Mouse (Mus musculus) midbrain, postnatal 0 days (tissue): ENCODE data around the gene Fbxl17. TPM values are rescaled to one million over a fixed set of nuclear protein-coding genes. Genes with fewer than 3 reads are reported as not detected.
A peak's percentile ranks its signal among the peaks of the same experiment; 100 is the strongest.

ENCODE experiments used
- ATAC-seq: fragments of 200-750 bp; cut with Nextera tagmentation; 2 replicates; pipeline ENCODE4 v1.8.0; 2017; ENCODE audit warnings: moderate number of reproducible peaks, mild to moderate bottlenecking, moderate TSS enrichment, moderate library complexity; ENCODE audit not compliant: low FRiP score
- DNase-seq: peaks from one replicate; pipeline ENCODE4 v3.0.0-alpha.2; 2015; ENCODE audit warnings: low spot score
- H3K27ac ChIP-seq: fragments of 300-500 bp; sonication (generic); 2 replicates; pipeline ENCODE4 v1.5.1; 2014; ENCODE audit warnings: low read depth, mild to moderate bottlenecking, low read length, mixed read lengths
- H3K27me3 ChIP-seq: fragments of 300-500 bp; sonication (generic); 2 replicates; pipeline ENCODE4 v1.6.1; 2014; ENCODE audit warnings: low read length, control low read depth, mixed read lengths; ENCODE audit not compliant: insufficient read depth
- H3K36me3 ChIP-seq: fragments of 300-500 bp; sonication (generic); 2 replicates; pipeline ENCODE4 v1.6.1; 2014; ENCODE audit warnings: low read length, control low read depth, mixed read lengths; ENCODE audit not compliant: insufficient read depth
- H3K4me1 ChIP-seq: fragments of 300-500 bp; sonication (generic); 2 replicates; pipeline ENCODE4 v1.6.1; 2014; ENCODE audit warnings: mild to moderate bottlenecking, control low read depth, antibody characterized with exemption, low read length, mixed read lengths; ENCODE audit not compliant: insufficient read depth
- H3K4me2 ChIP-seq: fragments of 300-500 bp; sonication (generic); 2 replicates; pipeline ENCODE4 v1.6.1; 2014; ENCODE audit warnings: low read depth, mild to moderate bottlenecking, low read length, mixed read lengths; ENCODE audit not compliant: poor library complexity, severe bottlenecking
- H3K4me3 ChIP-seq: fragments of 300-500 bp; sonication (generic); 2 replicates; pipeline ENCODE4 v1.5.1; 2014; ENCODE audit warnings: low read depth, mild to moderate bottlenecking, low read length, moderate library complexity
- H3K9ac ChIP-seq: fragments of 300-500 bp; sonication (generic); replicated peaks from 2 replicates; pipeline ENCODE4 v1.6.1; 2014; ENCODE audit warnings: mild to moderate bottlenecking, low read length, moderate library complexity, mixed read lengths; ENCODE audit not compliant: poor library complexity, severe bottlenecking
- H3K9me3 ChIP-seq: fragments of 300-500 bp; sonication (generic); 2 replicates; pipeline ENCODE4 v1.6.1; 2016; ENCODE audit warnings: low read length, control low read depth
- CTCF ChIP-seq: IDR thresholded peaks from 2 replicates; pipeline ENCODE4 v1.5.1; 2016; ENCODE audit warnings: antibody characterized with exemption, mild to moderate bottlenecking
- WGBS: fragments of 180-500 bp; shearing (Covaris S2); extraction: QIAGEN DNeasy Blood & Tissue Kit; methylation state at CpG from one replicate; pipeline ENCODE4 v1.1.7; 2014; 5-methylcytosine and 5-hydroxymethylcytosine counted together
- polyA plus RNA-seq: library from polyadenylated mRNA; unstranded; fragments of >200 nt; fragmentation: Nextera tagmentation; extraction: Ambion mirVana; gene quantifications from 2 replicates; pipeline ENCODE4 v1.2.1, GENCODE M21; 2015
- total RNA-seq: library from RNA; depleted of rRNA; stranded (reverse); fragments of >200 nt; gene quantifications from 2 replicates; pipeline ENCODE4 v1.2.3, GENCODE M21; 2014

Gene Fbxl17
- total and polyA plus RNA-seq, 2 experiments from 2014 or later = 16.6 to 39.2 TPM

DNA sequence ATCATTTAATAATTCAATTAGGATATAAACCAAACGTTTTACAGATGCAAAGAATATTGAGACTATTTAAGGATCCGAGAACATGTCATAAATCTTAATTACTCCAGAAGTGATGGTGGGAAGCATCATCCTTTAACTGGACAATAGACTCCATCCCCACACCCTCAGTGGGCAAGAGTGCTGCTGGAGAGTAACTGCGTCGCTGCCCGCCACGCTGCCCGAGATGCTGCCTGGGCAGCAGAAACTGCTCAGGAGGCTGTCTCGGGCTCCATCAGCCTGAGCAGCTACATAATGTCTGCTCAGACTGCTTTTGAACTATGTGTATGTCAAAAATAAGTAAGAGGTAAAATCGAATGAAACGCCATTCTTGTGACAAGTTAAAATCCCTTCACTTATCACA is 52.1 kb downstream of the Fbxl17 start:
- Histone ChIP-seq H3K4me3 (no peak overlapping the region), H3K27me3 (no peaks in the 10 kb centered on the region), H3K9me3 (no peaks in the 10 kb centered on the region), H3K4me1 (peaks cover 3% of the 10 kb centered on the region), H3K27ac (0 out of 2 replicates have a peak overlapping the region, but pooled peaks have one; percentile 34), H3K4me2 (peak overlapping the region; percentile 27; the same call in 1 of the 2 replicates), H3K36me3 (no peaks in the 10 kb centered on the region), H3K9ac (no peak overlapping the region)
- ATAC-seq (no peak), DNase-seq (no peak)
- no peak for TF ChIP-seq CTCF
- 48% methylated on average over 10 of the region's 10 CpGs for WGBS

DNA sequence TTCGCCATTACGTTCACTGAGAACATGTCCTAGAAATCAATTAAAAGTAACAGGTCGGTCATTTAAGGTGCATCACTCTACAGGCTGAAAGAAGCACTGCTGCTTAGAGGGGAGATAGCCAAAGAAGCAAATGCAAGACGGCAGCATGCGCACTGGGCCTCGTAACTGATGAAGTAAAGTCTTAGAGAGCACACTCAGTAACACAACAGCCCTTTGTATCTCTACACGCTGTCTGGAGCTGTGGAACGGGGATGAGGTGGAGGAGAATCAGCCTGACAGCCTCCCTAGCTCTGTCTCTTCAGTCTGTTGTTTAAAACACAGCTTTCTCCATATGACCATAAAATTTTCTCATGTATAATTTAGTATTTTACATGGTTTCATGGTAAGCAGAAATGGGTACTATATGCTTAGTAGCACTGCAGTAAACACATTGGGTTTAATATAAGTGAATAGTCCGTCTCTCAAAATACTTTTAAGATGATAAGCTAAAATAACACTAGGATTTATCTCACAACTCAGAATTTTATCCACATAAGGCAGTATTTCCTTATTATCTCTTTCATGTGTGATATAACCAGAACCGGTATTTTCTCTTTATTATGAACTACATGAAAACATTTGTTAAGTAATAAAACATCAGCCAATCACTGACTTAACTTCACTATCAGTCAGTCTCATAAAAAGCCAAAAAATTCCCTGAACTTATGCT is 52.7 kb downstream of the Fbxl17 start:
- Histone ChIP-seq H3K27me3 (no peaks in the 10 kb centered on the region), H3K36me3 (no peaks in the 10 kb centered on the region), H3K4me3 (peak overlapping the region; percentile 8; the same call in 1 of the 2 replicates), H3K9ac (no peak overlapping the region), H3K9me3 (no peaks in the 10 kb centered on the region), H3K27ac (no peak overlapping the region; the same call in 1 of the 2 replicates), H3K4me1 (peaks cover 3% of the 10 kb centered on the region), H3K4me2 (peak overlapping the region; percentile 30)
- no peak for TF ChIP-seq CTCF
- ATAC-seq = peak; percentile 51; the same call in 1 of the 2 replicates
- 46% methylated on average over 10 of the region's 10 CpGs for WGBS
- no peak for DNase-seq

DNA sequence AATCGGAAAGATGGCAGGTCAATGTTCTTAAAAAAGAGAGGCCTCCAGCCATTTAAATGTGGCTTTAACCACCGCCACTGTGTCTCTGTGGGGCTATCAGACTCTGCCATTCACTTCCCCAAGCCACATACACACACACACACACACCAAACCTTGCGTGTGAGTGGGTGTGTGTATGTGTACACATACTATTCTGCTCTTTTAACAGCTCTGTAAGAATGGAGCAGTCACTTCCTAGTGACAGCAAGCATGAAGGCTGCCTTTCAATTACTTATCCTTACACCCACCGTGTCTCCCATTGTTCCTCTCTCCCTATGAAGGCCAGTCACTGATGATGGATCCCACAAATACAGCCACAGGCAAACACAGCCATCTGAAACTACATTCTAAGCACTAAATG is 54.6 kb downstream of the Fbxl17 start:
- no peak for TF ChIP-seq CTCF
- Histone ChIP-seq H3K27me3 (no peaks in the 10 kb centered on the region), H3K4me1 (peaks cover 3% of the 10 kb centered on the region), H3K4me2 (no peak overlapping the region), H3K9ac (no peak overlapping the region), H3K27ac (peak overlapping the region; percentile 59; the same call in 1 of the 2 replicates), H3K36me3 (no peaks in the 10 kb centered on the region), H3K9me3 (no peaks in the 10 kb centered on the region), H3K4me3 (no peak overlapping the region)
- ATAC-seq (no peak), DNase-seq (no peak)
- WGBS = 51% methylated on average over 4 of the region's 4 CpGs

DNA sequence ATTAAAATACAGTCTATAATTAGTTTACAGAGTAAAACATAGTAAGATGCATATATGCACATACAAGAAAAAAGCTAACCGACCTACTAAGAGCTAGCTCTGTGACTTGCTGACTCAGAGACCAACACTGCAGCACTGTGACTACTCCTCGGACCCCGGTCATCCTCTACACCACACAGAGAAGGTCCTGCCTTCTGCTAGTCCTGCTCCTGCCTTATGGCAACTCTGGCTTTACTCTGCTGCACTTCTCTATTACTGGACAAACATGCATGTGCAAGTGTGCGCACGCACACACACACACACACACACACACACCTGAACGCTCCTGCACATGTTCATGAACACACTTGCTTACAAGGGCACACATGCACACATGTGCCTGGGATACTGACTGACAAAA is 62.4 kb downstream of the Fbxl17 start:
- no peaks in the 10 kb centered on the region for H3K4me1 ChIP-seq
- H3K9me3 ChIP-seq = no peaks in the 10 kb centered on the region
- TF ChIP-seq CTCF = no peak
- H3K9ac ChIP-seq = no peak overlapping the region
- ATAC-seq = no peak
- no peaks in the 10 kb centered on the region for H3K27me3 ChIP-seq
- WGBS = 87% methylated on average over 6 of the region's 6 CpGs
- H3K4me3 ChIP-seq = no peak overlapping the region
- H3K27ac ChIP-seq = no peak overlapping the region
- no peak overlapping the region for H3K4me2 ChIP-seq
- no peak for DNase-seq
- H3K36me3 ChIP-seq = no peaks in the 10 kb centered on the region

DNA sequence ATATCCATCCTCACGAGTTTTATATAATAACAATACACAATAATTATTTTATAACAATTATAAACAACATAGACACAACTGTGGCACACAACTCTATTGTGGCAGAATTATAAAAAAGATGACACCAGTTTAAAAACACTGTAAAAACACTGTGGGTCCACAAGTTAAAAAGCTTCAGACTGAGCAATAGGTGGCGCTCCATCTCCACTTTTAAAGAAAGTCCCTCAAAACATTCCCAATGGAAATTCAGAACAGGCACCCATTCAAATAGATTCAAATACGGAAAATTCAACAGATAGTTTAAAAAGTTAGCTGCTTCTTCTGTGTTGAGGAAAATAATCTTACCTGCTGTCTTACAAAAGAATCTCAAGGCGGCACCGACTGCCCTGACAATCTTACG is 65.7 kb downstream of the Fbxl17 start:
- DNase-seq = peak; percentile 68
- TF ChIP-seq CTCF = peak; percentile 73
- Histone ChIP-seq H3K4me1 (no peaks in the 10 kb centered on the region), H3K4me2 (no peak overlapping the region), H3K27ac (no peak overlapping the region), H3K36me3 (no peaks in the 10 kb centered on the region), H3K27me3 (no peaks in the 10 kb centered on the region), H3K9me3 (no peaks in the 10 kb centered on the region), H3K9ac (no peak overlapping the region), H3K4me3 (no peak overlapping the region)
- 43% methylated on average over 6 of the region's 6 CpGs for WGBS
- no peak for ATAC-seq

DNA sequence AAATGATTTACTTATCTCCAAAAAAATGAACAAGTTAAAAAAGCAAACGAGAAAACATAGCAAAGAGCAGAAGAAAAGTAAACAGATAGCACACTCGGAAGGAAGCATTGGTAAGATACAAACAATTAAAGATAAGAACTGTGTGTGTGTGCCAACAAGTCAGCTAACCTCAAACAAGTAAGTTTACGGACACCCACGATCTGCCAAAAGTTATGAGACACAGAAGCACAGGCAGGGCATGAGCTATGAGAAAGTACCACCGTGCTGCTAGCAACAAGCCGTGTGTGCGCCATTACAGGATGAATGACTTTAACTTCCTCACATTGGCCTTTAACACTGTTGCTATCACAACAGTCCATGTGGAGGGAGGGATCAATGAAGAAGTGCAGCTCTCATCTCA is 68.2 kb downstream of the Fbxl17 start:
- ATAC-seq (no peak), DNase-seq (no peak)
- Histone ChIP-seq H3K9me3 (no peaks in the 10 kb centered on the region), H3K36me3 (no peaks in the 10 kb centered on the region), H3K9ac (no peak overlapping the region), H3K4me3 (no peak overlapping the region), H3K4me1 (no peaks in the 10 kb centered on the region), H3K27me3 (no peaks in the 10 kb centered on the region), H3K27ac (no peak overlapping the region), H3K4me2 (no peak overlapping the region)
- WGBS = 82% methylated on average over 7 of the region's 7 CpGs
- TF ChIP-seq CTCF = no peak
